Mouse (Mus musculus) kidney, embryonic 16.5 days (tissue): ENCODE results near the gene Ube2g2. TPM values are rescaled to one million over a fixed set of nuclear protein-coding genes. Genes with fewer than 3 reads are reported as not detected.

Experiments used
- ATAC-seq: fragments of 200-750 bp; cut with Nextera tagmentation; 2 replicates; pipeline ENCODE4 v1.8.0; 2017; ENCODE audit warnings: moderate TSS enrichment; ENCODE audit not compliant: low FRiP score, low TSS enrichment
- H3K27ac ChIP-seq: fragments of 300-500 bp; sonication (generic); 2 replicates; pipeline ENCODE4 v1.5.1; 2014; ENCODE audit warnings: low read length
- H3K27me3 ChIP-seq: fragments of 300-500 bp; sonication (generic); 2 replicates; pipeline ENCODE4 v1.6.1; 2014; ENCODE audit warnings: low read length, control low read depth, mixed read lengths; ENCODE audit not compliant: insufficient read depth
- H3K36me3 ChIP-seq: fragments of 300-500 bp; sonication (generic); 2 replicates; pipeline ENCODE4 v1.6.1; 2014; ENCODE audit warnings: low read length, control low read depth, mixed read lengths; ENCODE audit not compliant: insufficient read depth
- H3K4me1 ChIP-seq: fragments of 300-500 bp; sonication (generic); 2 replicates; pipeline ENCODE4 v1.6.1; 2014; ENCODE audit warnings: low read length, control low read depth, mixed read lengths; ENCODE audit not compliant: insufficient read depth
- H3K4me2 ChIP-seq: fragments of 300-500 bp; sonication (generic); replicated peaks from 2 replicates; pipeline ENCODE4 v1.6.1; 2014; ENCODE audit warnings: low read depth, low read length
- H3K4me3 ChIP-seq: fragments of 300-500 bp; sonication (generic); 2 replicates; pipeline ENCODE4 v1.5.1; 2014; ENCODE audit warnings: mild to moderate bottlenecking, low read length
- H3K9ac ChIP-seq: fragments of 300-500 bp; sonication (generic); replicated peaks from 2 replicates; pipeline ENCODE4 v1.6.1; 2014; ENCODE audit warnings: low read length
- H3K9me3 ChIP-seq: fragments of 300-500 bp; sonication (generic); 2 replicates; pipeline ENCODE4 v1.6.1; 2016; ENCODE audit warnings: low read length, control low read depth
- WGBS: fragments of 180-500 bp; shearing (Covaris S2); extraction: QIAGEN DNeasy Blood & Tissue Kit; methylation state at CpG from one replicate; pipeline ENCODE4 v1.1.7; 2014; 5-methylcytosine and 5-hydroxymethylcytosine counted together
- polyA plus RNA-seq: library from polyadenylated mRNA; unstranded; fragments of >200 nt; fragmentation: Nextera tagmentation; extraction: Ambion mirVana; gene quantifications from 2 replicates; pipeline ENCODE4 v1.2.1, GENCODE M21; 2015

The Ube2g2 gene
- polyA plus RNA-seq, 1 experiment from 2014 or later = 90.2 TPM

- 32% methylated on average over 15 of the region's 15 CpGs for WGBS
Measured at GRCm38 (mm10) chr10:77658286-77658994, 36.4 kb downstream of the Ube2g2 start.

DNA sequence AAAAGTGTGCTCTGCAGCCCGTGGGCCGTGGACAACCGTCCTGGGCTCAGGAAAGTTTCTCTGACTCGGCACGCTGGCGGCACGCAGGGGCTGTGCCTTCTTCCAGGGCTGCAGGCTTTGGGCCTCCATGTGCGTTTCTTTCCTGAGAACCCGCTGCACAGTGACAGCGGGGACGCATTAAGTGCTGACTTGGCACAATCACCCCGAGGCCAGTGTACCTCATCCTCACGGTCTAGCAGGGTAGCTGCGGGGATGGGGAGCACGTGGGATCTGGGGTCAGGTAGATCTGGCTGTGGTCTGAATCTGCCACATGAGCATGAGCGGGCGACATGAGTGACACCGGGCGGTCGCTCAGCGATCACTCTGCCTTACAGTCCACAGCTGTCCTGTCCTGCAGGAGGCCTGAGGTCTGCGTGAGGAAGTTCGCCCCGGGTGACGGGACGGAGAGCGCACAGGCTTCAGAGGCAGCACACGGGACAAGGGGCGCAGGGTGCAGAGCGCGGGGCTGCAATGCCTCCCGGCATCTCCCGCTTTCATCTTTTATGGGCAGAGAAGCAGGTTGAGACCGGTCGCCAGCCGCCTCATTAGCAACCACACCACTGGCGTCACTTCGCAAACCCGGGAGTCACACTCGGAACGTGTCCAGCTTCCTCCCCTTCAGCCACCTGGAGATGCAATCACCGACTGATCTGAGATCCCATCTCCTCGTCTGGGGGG is 42.0 kb downstream of the Ube2g2 start:
- Histone ChIP-seq H3K27ac (no peak overlapping the region), H3K9me3 (no peaks in the 10 kb centered on the region), H3K9ac (no peak overlapping the region), H3K4me3 (peak overlapping the region; percentile 16; the same call in 1 of the 2 replicates), H3K27me3 (0 out of 2 replicates have a peak, but pooled peaks cover 2% of the 10 kb centered on the region), H3K36me3 (no peaks in the 10 kb centered on the region), H3K4me2 (peak overlapping the region; percentile 35), H3K4me1 (no peaks in the 10 kb centered on the region)
- WGBS = 25% methylated on average over 43 of the region's 43 CpGs
- 0 out of 2 replicates have a peak, but pooled peaks have one; percentile 27 for ATAC-seq

More at GRCm38 (mm10) chr10:77658286-77658994, 36.4 kb downstream of the Ube2g2 start:
- ATAC-seq = peak; percentile 80
- 0 out of 2 replicates have a peak, but pooled peaks cover 3% of the 10 kb centered on the region for H3K4me1 ChIP-seq
- no peak overlapping the region for H3K9ac ChIP-seq
- no peak overlapping the region for H3K27ac ChIP-seq
- H3K36me3 ChIP-seq = no peaks in the 10 kb centered on the region
- H3K4me3 ChIP-seq = no peak overlapping the region
- H3K27me3 ChIP-seq = 0 out of 2 replicates have a peak, but pooled peaks cover under 1% of the 10 kb centered on the region
- no peaks in the 10 kb centered on the region for H3K9me3 ChIP-seq
- H3K4me2 ChIP-seq = no peak overlapping the region

DNA sequence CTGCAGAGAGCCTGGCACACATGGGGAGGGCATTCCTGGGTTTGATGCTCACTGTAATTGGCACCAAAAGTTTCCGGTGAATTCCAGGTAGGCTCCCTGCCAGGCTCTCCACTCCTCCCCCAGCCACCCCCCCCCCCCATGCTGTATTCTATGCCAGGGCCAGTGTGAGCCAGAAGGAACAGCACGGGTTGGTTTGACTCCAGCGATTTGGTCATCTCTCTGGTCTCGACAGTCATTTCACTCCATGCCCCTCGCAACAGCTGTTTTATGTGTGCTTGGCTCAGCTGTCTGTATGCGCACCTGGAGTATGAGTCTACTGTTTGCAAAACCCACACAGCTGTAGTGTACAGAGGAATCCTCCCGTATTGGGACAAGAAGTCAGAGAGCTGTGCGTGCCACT is 44.3 kb downstream of the Ube2g2 start:
- no peak for ATAC-seq
- Histone ChIP-seq H3K27me3 (0 out of 2 replicates have a peak, but pooled peaks cover 2% of the 10 kb centered on the region), H3K4me1 (no peaks in the 10 kb centered on the region), H3K9ac (no peak overlapping the region), H3K9me3 (no peaks in the 10 kb centered on the region), H3K36me3 (no peaks in the 10 kb centered on the region), H3K27ac (no peak overlapping the region), H3K4me3 (no peak overlapping the region), H3K4me2 (no peak overlapping the region)
- 70% methylated on average over 8 of the region's 8 CpGs for WGBS

DNA sequence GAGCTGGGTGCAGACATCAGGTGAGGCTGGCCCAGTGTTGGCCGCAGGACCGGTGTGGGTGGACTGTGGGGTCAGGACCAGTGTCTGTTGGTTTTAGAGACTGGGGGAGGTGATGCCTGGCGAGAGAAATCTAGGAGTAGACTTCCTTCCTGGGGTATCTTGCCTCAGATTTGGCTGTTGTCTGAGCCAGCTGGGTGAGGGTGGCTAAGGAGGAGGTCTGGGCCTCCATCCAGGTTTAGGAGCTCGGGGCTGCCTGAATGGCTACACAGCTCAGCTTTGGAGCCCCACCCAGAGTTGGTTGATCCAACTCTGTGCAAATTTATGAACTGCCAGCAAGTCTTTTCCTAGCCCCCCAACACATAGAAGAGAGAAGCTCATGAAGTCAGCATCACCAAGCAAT is 45.3 kb downstream of the Ube2g2 start:
- no peak overlapping the region for H3K4me3 ChIP-seq
- no peaks in the 10 kb centered on the region for H3K4me1 ChIP-seq
- H3K27ac ChIP-seq = no peak overlapping the region
- ATAC-seq = no peak
- H3K9me3 ChIP-seq = no peaks in the 10 kb centered on the region
- no peaks in the 10 kb centered on the region for H3K36me3 ChIP-seq
- 66% methylated on average over 4 of the region's 4 CpGs for WGBS
- H3K27me3 ChIP-seq = 0 out of 2 replicates have a peak, but pooled peaks cover 2% of the 10 kb centered on the region
- no peak overlapping the region for H3K4me2 ChIP-seq
- no peak overlapping the region for H3K9ac ChIP-seq

- Histone ChIP-seq H3K36me3 (no peaks in the 10 kb centered on the region), H3K4me2 (no peak overlapping the region), H3K9me3 (no peaks in the 10 kb centered on the region), H3K9ac (no peak overlapping the region), H3K4me1 (no peaks in the 10 kb centered on the region), H3K4me3 (no peak overlapping the region), H3K27ac (no peak overlapping the region), H3K27me3 (no peaks in the 10 kb centered on the region)
- ATAC-seq = no peak
- 78% methylated on average over 4 of the region's 4 CpGs for WGBS
Measured at GRCm38 (mm10) chr10:77670710-77671109, 48.6 kb downstream of the Ube2g2 start.

GRCm38 (mm10) chr10:77671519-77671918 is 49.4 kb downstream of the Ube2g2 start:
- Histone ChIP-seq H3K4me1 (no peaks in the 10 kb centered on the region), H3K4me2 (no peak overlapping the region), H3K27me3 (peaks cover 4% of the 10 kb centered on the region), H3K9ac (no peak overlapping the region), H3K4me3 (no peak overlapping the region), H3K27ac (no peak overlapping the region), H3K36me3 (no peaks in the 10 kb centered on the region), H3K9me3 (no peaks in the 10 kb centered on the region)
- ATAC-seq = no peak
- 58% methylated on average over 4 of the region's 4 CpGs for WGBS

GRCm38 (mm10) chr10:77673765-77674164 is 51.7 kb downstream of the Ube2g2 start:
- WGBS = 52% methylated on average over 13 of the region's 13 CpGs
- Histone ChIP-seq H3K4me2 (no peak overlapping the region), H3K9me3 (no peaks in the 10 kb centered on the region), H3K4me1 (peaks cover 8% of the 10 kb centered on the region), H3K27me3 (peaks cover 25% of the 10 kb centered on the region), H3K4me3 (no peak overlapping the region), H3K9ac (no peak overlapping the region), H3K36me3 (no peaks in the 10 kb centered on the region), H3K27ac (no peak overlapping the region)
- no peak for ATAC-seq

GRCm38 (mm10) chr10:77677562-77677961 is 55.5 kb downstream of the Ube2g2 start:
- under 1% methylated on average over 35 of the region's 35 CpGs for WGBS

DNA sequence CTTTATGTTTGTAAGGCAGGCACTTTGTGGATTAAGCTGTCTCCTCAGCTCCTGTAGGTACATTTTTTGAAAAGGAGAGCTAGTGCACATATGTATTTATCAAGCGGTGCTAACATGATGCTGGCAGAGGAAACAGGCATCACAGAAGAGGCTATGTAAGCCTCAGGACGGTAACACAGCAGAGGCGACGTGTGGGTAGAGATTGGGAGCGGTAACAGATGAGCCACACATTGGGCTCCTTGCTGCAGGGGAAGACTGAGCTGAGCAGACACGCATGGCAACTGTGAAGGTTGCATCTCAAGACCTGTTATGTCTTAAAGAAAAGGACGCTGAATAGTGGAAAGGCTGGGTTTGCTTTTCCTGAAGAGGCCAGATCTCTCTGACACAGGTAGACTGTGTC is 60.9 kb downstream of the Ube2g2 start:
- ATAC-seq = no peak
- no peak overlapping the region for H3K4me2 ChIP-seq
- 85% methylated on average over 7 of the region's 7 CpGs for WGBS
- H3K27ac ChIP-seq = no peak overlapping the region
- H3K9ac ChIP-seq = no peak overlapping the region
- H3K4me3 ChIP-seq = no peak overlapping the region
- peaks cover 47% of the 10 kb centered on the region for H3K27me3 ChIP-seq
- no peaks in the 10 kb centered on the region for H3K36me3 ChIP-seq
- H3K9me3 ChIP-seq = no peaks in the 10 kb centered on the region
- 0 out of 2 replicates have a peak, but pooled peaks cover 2% of the 10 kb centered on the region for H3K4me1 ChIP-seq

More at GRCm38 (mm10) chr10:77677562-77677961, 55.5 kb downstream of the Ube2g2 start:
- H3K27ac ChIP-seq = no peak overlapping the region
- no peaks in the 10 kb centered on the region for H3K36me3 ChIP-seq
- no peak for ATAC-seq
- H3K9ac ChIP-seq = 0 out of 2 replicates have a peak overlapping the region, but pooled peaks have one; percentile 3
- peak overlapping the region; percentile 38 for H3K4me3 ChIP-seq
- peak overlapping the region; percentile 50 for H3K4me2 ChIP-seq
- H3K27me3 ChIP-seq = peaks cover 29% of the 10 kb centered on the region
- H3K4me1 ChIP-seq = peaks cover 8% of the 10 kb centered on the region
- H3K9me3 ChIP-seq = no peaks in the 10 kb centered on the region
